Mouse (Mus musculus): ENCODE data around the gene Pdgfc.

DNA sequence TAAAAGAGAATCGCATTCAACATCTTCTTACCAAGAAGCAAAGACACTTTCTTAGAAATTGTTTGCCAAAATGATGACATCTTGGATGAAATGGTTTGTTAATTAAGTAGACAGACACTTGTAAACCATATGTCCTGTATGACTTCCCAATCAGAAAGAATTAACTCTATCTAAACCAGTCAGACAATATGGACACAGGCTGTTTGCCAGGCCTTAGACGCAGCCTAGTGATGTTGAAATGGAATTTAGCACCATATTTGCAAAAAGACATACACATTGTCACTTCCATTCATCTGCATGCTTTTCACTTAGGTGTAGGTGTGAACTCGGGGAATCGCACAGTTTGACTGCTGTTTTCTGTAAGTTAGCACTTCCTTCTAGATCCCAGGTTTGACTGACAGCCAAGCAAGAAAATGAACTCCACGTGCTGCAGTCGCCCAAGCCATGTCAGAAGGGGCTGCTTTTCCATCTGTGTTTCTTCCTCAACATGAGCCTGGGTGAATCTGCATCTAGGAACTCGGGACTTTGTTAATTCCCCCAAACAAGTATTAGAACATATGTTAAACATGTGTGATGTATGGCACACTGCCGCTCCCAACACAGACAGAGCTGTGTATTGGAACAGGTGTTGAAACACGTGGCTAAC is 10.5 kb upstream of the Pdgfc start:
- TF ChIP-seq TAL1 (IDR thresholded peaks at IDR 0.05; ENCODE audit: low read length) (no peak), GATA1 (IDR thresholded peaks at IDR 0.05; ENCODE audit: low read length) (no peak)

All from erythroblast, embryonic 14.5 days (primary cell).